ENCODE assay signal across 12 mouse cellular contexts in the genomic region with DNA sequence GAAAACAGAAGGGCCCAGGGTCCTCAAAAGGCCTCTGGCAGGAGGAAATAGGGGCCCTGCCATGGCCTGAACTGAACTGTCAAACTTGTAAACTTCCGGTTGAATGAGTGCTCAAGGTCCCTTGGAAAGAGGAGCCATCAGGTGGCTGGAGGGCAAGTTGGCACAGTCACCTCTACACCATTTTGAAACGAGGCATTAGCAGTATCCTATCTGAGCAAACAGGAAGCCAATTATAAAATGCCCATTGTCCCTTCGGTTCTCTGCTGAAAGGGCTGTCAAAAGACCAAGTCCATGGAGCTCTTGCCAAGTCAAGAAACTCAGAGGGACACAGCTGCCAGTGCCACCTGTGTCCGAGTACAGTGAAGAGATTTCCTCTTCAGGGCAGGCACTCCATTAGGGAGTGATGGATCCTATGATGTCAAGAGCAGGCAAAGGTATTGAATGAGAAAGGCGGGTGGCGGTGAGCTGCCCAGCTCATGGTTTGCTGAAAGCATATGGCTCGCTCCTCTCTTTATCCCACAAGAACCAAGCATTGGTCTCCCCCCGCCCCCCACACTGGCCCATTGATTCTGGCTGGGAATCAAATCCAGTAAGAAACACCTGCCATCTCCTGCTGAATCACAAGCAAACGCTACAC.
DNase-seq lines count a peak whose midpoint lies in the region; ATAC-seq lines count a peak whose summit lies in the region.
"Had no signal": no experiment of that assay in that cellular context is flagged by ENCODE, and none has a peak within 500 bp of the region (broad histone marks: within the 10 kb centered on the region; RNA-seq: fewer than 3 reads in every experiment).

No protein-coding gene starts in this region.

- DNase-seq in layer of hippocampus, postnatal 14 days (ENCODE audit: low spot score in 2 of 2) = peak; percentile 26 to 49
- no peak for DNase-seq in layer of hippocampus, adult 9-10 months (ENCODE audit: low spot score)
- DNase-seq in brain, adult 2 months (ENCODE audit: low read depth, low spot score) = peak; percentile 27
- DNase-seq in heart, adult 9 months (ENCODE audit: low spot score in 2 of 2) = no peak
- DNase-seq in gastrocnemius, postnatal 36 days = no peak
- DNase-seq: right cerebral cortex, postnatal 14 days; thymus, postnatal 14 days had no signal

- no peaks in the 10 kb centered on the region for H3K36me3 ChIP-seq in forebrain, embryonic 16.5 days (ENCODE audit: control insufficient read depth, insufficient read depth)
- no peaks in the 10 kb centered on the region for H3K36me3 ChIP-seq in midbrain, embryonic 13.5 days
- H3K36me3 ChIP-seq: heart, embryonic 12.5 days had no signal

- no peak overlapping the region; the same call in 1 of the 2 replicates for H3K27ac ChIP-seq in forebrain, embryonic 16.5 days (ENCODE audit: low read length)
- H3K27ac ChIP-seq in midbrain, embryonic 13.5 days = no peak overlapping the region
- H3K27ac ChIP-seq: liver, embryonic 14.5 days had no signal

- peak; percentile 82 for ATAC-seq in forebrain, embryonic 16.5 days
- ATAC-seq in midbrain, embryonic 13.5 days = peak; percentile 62
- ATAC-seq in monocyte, adult 5-6 weeks (replicated peaks; ENCODE audit: insufficient number of reproducible peaks, low FRiP score, low TSS enrichment, poor library complexity, severe bottlenecking) = no peak

- WGBS in forebrain, embryonic 16.5 days = 10% methylated on average over 9 of the region's 9 CpGs
- 57% methylated on average over 9 of the region's 9 CpGs for WGBS in midbrain, embryonic 13.5 days

- no peaks in the 10 kb centered on the region for H3K27me3 ChIP-seq in forebrain, embryonic 16.5 days (replicated peaks; ENCODE audit: control insufficient read depth, insufficient read depth, low read length)
- no peaks in the 10 kb centered on the region; the same call in 1 of the 2 replicates for H3K27me3 ChIP-seq in midbrain, embryonic 13.5 days
- H3K27me3 ChIP-seq: heart, embryonic 12.5 days had no signal

- no peak overlapping the region for H3K4me3 ChIP-seq in forebrain, embryonic 16.5 days (replicated peaks; ENCODE audit: low read length)
- H3K4me3 ChIP-seq in midbrain, embryonic 13.5 days (replicated peaks) = no peak overlapping the region
- H3K4me3 ChIP-seq: heart, embryonic 12.5 days had no signal

- no peak overlapping the region for H3K9ac ChIP-seq in forebrain, embryonic 16.5 days (replicated peaks; ENCODE audit: low read depth, low read length)
- no peak overlapping the region for H3K9ac ChIP-seq in midbrain, embryonic 13.5 days (replicated peaks)
- H3K9ac ChIP-seq: heart, embryonic 12.5 days; liver, embryonic 14.5 days had no signal

- no peaks in the 10 kb centered on the region for H3K9me3 ChIP-seq in forebrain, embryonic 16.5 days (ENCODE audit: control insufficient read depth, low read length)
- H3K9me3 ChIP-seq in midbrain, embryonic 13.5 days = no peaks in the 10 kb centered on the region

- intact Hi-C loops in gastrocnemius, postnatal 36 days (cut with DNase I) = no loop called here

- H3K4me1 ChIP-seq in forebrain, embryonic 16.5 days (replicated peaks; ENCODE audit: control insufficient read depth, insufficient read depth, low read length) = peaks cover 19% of the 10 kb centered on the region
- peaks cover 20% of the 10 kb centered on the region for H3K4me1 ChIP-seq in midbrain, embryonic 13.5 days (replicated peaks)
- H3K4me1 ChIP-seq: heart, embryonic 12.5 days had no signal

- H3K4me2 ChIP-seq in forebrain, embryonic 16.5 days (ENCODE audit: low read length) = no peak overlapping the region
- no peak overlapping the region for H3K4me2 ChIP-seq in midbrain, embryonic 13.5 days (replicated peaks)
- H3K4me2 ChIP-seq: heart, embryonic 12.5 days had no signal

Comparison
In these comparisons a context has a peak if more than half of its experiments do, and no peak if none do; other contexts are left out.
1. DNase-seq: peak in layer of hippocampus, postnatal 14 days (2 of 2) and brain, adult 2 months (single experiment); none in layer of hippocampus, adult 9-10 months (single experiment), heart, adult 9 months (0 of 2) and gastrocnemius, postnatal 36 days (0 of 2).